Mouse (Mus musculus) cortical plate, adult 2 months (tissue): ENCODE measurements at regions not wholly inside any gene's neighbourhood (a gene's known extent, or its start where the extent isn't known, plus 50 kb on each side); places are given as distances from the start of the nearest gene placed in this dataset.

Experiments
- CTCF ChIP-seq: fragments of 200-500 bp; IDR thresholded peaks from 2 replicates; pipeline ENCODE4 v1.5.1; 2011; ENCODE audit warnings: mild to moderate bottlenecking, control low read depth, low read length; ENCODE audit not compliant: insufficient read depth; ENCODE audit errors: extremely low read depth
- POLR2A ChIP-seq: fragments of 200-500 bp; IDR thresholded peaks from 2 replicates; pipeline ENCODE4 v1.6.1; 2011; ENCODE audit warnings: mild to moderate bottlenecking, low read length, control low read depth; ENCODE audit not compliant: insufficient read depth; ENCODE audit errors: extremely low read depth

- no peak for TF ChIP-seq CTCF
- TF ChIP-seq POLR2A, result no peak
Observed at GRCm38 (mm10) chr1:42253786-42254185, 441.8 kb upstream of the Pou3f3 start.
